Mouse (Mus musculus) embryo, embryonic 9.5 days (tissue): ENCODE data around the gene Mafk.

Source experiments
- DNase-seq: peaks from one replicate; pipeline ENCODE4 v3.0.0-alpha.2; 2017; ENCODE audit errors: extremely low spot score

Mafk gene

GRCm38 (mm10) chr5:139796900-139797299 is 5.6 kb downstream of the Mafk start:
- DNase-seq, result peak; percentile 53

- peak; percentile 76 for DNase-seq
Measured at GRCm38 (mm10) chr5:139797473-139798167, 6.3 kb downstream of the Mafk start.

DNA sequence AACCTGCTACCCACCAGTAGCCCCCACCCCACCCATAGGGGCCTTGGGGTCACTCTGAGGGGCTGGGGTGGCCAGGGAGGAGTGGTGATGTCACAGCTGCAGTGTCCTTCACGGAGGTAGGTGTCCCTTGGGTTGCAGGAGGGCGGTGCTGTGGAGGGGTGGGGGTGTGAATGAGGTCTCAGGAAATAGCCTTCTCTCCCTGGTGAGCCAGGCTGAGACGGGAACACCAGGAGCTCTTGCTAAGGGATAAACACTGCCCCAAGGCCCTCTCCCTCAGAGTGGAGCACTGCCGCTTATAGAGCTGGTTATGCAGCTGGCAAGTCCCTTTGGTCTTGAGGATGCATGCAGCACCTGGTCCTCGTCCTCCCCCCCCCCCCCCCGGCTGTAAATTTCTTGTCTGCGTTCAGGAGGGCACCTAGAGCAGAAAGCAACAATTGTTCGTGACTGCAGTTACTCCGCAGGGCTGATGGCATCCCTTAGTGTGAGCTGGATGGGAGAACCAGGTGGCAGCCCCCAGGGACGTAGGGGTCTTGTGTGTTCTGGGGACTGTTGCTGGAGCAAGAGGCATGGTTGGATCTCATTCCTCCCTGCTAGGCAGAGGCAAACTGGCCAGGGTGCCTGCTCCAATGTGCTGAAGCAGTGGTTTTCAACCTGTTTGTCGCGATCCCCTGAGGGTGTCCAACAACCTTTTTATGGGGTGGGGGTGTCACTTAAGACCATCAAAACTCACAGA is 7.0 kb downstream of the Mafk start:
- DNase-seq, result no peak

DNA sequence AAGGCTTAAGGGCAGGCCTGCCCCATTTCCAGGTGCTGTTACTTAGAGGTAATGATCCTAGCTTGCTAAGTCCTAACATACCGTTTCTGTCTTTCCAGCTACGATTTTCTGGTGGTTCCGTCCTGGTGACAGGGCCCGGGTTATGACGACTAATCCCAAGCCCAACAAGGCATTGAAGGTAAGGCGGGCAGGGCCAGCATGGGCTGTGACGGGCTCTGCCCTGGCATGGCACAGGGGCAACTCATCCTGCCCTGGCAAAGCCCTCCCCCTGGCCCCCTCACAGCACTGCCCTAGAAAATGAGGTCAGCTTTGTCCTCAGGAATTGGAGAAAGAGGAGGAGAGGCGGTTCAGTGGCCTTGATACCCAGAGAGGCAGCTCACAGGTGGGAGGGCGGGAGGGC is 7.7 kb downstream of the Mafk start:
- no peak for DNase-seq

- DNase-seq, result no peak
Measured at GRCm38 (mm10) chr5:139799801-139800590, 8.7 kb downstream of the Mafk start.

- no peak for DNase-seq
Measured at GRCm38 (mm10) chr5:139801231-139801630, 9.9 kb downstream of the Mafk start.

DNA sequence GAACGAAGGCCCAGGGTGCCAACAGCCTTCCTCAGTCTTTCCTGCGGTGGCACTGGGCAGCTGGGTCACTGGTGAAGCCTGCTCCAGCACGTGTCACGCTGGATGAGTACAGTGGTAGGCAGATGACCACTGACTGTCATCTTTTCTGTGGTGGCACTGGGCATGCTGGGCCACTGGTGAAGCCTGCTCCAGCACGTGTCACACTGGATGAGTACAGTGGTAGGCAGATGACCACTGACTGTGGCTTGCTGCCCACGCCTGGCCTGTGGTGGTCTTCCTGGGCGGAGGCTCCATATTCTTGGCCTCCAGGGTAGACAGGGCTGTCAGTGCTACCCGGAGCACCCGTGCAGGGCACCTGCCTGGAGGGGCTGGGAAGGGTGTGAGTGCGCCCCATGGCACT is 10.6 kb downstream of the Mafk start:
- no peak for DNase-seq

DNA sequence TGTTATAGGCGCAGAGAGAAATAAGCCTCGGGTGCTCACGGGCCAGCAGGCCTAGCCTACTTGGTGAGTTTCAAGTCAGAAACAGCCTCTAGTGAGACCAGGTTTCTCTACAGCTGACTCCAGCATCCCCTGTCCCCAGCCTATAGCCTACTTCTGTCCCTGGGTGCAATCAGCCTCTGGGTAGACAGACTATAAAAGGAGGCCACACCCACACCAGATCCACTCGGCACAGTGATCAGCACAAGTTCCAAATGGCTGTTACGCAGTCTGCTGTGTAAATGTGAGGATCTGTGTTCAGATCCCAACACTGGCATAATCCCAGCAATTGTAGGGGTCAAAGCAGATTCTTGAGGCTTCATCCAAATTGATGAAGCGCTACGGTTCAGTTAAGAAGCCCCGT is 11.9 kb downstream of the Mafk start:
- DNase-seq, result no peak

GRCm38 (mm10) chr5:139803601-139804102 is 12.3 kb downstream of the Mafk start:
- DNase-seq, result peak; percentile 71

DNA sequence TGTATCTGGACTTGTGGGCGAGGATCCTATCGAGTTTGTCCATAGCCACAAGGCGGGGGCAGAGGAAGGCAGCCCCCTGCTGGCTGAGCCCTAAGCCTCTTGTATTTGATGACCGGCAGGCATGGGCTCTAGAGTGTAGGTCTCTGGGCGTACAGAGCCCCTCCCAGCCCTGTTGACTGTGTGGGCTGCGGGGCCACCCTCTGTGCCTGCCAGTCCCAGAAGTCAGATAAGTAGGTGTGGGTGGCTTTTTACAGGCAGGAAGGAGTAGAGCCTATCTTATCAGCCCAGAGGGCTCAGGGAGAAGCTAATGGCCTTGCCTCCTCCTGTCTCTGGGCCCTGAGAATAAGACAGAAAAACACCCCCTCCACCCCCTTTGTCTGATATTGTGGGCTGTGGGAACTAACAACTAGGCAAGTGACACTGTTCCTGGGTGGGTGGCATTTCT is 12.8 kb downstream of the Mafk start:
- DNase-seq, result peak; percentile 46

GRCm38 (mm10) chr5:139804573-139805111 is 13.3 kb downstream of the Mafk start:
- DNase-seq, result no peak

- no peak for DNase-seq
Measured at GRCm38 (mm10) chr5:139805924-139806323, 14.6 kb downstream of the Mafk start.

DNA sequence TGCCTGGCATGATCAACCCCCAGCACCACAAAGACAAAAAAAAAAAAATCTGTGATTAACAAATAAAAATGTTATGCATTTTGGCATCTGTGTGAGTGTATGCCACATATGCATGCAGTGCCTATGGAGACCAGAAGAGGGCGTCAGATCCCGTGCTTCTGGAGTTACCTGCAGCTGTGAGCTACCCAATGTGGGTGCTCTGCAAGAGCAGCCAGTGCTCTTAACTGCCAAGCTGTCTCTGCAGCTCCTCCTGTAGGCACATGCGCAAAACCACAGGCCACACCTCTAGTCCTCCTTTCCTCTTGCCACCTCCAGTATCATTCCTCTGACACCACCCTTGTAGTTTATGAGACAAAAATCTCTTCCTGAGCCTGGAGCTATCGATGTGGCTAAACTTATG is 18.1 kb downstream of the Mafk start:
- DNase-seq, result no peak

GRCm38 (mm10) chr5:139811677-139812397 is 20.5 kb downstream of the Mafk start:
- no peak for DNase-seq

DNA sequence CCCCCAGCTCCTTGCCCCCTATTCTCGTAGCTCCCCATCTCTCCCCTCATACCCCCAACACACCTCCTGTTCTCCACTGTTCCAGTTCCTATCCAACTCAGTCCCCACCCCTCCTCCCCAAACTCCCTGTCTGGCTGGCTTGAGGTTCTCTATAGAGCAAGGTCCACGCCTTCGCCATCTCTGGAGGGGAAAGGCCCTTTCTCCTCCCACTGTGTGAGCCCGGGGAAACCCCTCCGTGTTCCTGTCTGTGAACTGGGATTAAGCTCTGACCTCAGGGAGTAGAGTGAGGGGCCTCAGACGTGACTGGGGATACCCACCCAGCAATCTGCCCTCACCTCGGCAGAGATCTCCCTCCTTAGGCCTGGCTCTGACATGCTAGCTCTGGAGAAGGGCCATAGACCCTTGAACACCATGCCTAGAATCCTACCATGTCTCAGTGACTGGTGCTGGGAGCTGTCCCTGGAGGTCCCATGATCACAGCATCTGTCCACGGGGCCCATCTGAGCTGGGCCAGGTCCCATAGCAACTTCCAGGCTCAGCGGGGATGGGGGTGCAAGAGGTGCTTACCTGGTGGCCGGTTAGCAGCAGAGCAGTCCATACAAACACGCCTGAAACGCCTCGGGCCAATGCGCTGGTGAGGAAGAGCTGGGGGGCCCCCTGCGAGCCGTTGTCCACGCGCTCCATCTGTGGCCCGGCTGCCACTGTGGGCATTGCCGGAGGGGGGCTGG is 21.2 kb downstream of the Mafk start:
- DNase-seq, result no peak

GRCm38 (mm10) chr5:139813126-139813490 is 21.8 kb downstream of the Mafk start:
- no peak for DNase-seq

DNA sequence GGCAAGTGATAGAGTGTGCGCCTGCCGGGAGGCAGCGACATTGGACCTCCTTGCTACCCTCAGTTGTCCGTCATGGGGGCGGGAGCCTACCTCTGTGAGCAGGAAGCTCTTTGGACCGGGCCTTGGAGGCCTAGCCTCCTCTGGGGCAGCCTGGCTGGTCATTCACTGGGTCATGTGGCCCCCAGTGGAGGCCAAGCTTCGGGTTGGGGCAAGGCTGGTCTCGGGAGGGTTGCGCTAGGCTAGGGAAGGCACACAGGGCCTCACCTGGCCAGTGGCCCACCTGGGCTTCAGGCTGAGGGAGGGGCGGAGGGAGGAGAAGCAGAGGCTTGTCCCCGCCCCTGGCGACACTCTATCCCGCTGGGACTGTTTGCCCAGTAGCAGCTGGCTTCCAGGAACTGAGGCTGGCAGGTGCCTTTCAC is 22.7 kb downstream of the Mafk start:
- DNase-seq, result no peak

DNA sequence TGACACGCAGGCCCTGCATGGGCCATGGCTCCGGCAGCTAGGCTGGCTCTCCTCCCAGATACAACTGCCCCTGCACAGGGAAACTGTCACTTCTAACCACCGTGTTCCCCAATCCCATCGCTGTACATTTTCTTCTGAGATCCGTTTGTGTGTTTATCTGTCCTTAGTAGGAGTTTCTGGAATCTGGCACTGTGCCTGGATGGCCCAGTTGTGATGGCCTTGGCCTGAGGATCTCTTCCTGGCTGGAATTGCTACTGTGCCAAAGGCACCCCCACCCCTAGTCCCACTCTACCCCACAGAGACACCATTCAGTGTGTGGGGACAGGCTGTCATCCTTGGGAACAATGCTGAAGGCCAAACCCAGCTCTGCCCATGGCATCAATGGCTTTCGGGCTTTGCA is 24.7 kb downstream of the Mafk start:
- DNase-seq, result no peak

GRCm38 (mm10) chr5:139816445-139816844 is 25.1 kb downstream of the Mafk start:
- DNase-seq, result no peak

GRCm38 (mm10) chr5:139817292-139817691 is 26.0 kb downstream of the Mafk start:
- no peak for DNase-seq

- DNase-seq, result no peak
Measured at GRCm38 (mm10) chr5:139818056-139818455, 26.7 kb downstream of the Mafk start.
